Mouse (Mus musculus) stomach, embryonic 15.5 days (tissue): ENCODE measurements around the gene Tbkbp1. TPM values are rescaled to one million over a fixed set of nuclear protein-coding genes. Genes with fewer than 3 reads are reported as not detected.
"Not testable (repeated sequence)": the region's sequence is repeated elsewhere in the genome, so short reads cannot be mapped to it uniquely, and the experiment has no call there.

Experiments
- ATAC-seq: fragments of 200-750 bp; cut with Nextera tagmentation; 2 replicates; pipeline ENCODE4 v1.8.0; 2017; ENCODE audit warnings: low read depth, moderate number of reproducible peaks, moderate TSS enrichment; ENCODE audit not compliant: insufficient read depth, low FRiP score
- H3K27ac ChIP-seq: fragments of 300-500 bp; sonication (generic); 2 replicates; pipeline ENCODE4 v1.5.1; 2015; ENCODE audit warnings: mild to moderate bottlenecking, inconsistent platforms
- H3K27me3 ChIP-seq: fragments of 300-500 bp; sonication (generic); replicated peaks from 2 replicates; pipeline ENCODE4 v1.6.1; 2015; ENCODE audit warnings: inconsistent platforms
- H3K36me3 ChIP-seq: fragments of 300-500 bp; sonication (generic); 2 replicates; pipeline ENCODE4 v1.6.1; 2015; ENCODE audit warnings: inconsistent platforms
- H3K4me1 ChIP-seq: fragments of 300-500 bp; sonication (generic); 2 replicates; pipeline ENCODE4 v1.6.1; 2015; ENCODE audit warnings: inconsistent platforms
- H3K4me2 ChIP-seq: fragments of 300-500 bp; sonication (generic); 2 replicates; pipeline ENCODE4 v1.6.1; 2015; ENCODE audit warnings: mild to moderate bottlenecking, inconsistent platforms
- H3K4me3 ChIP-seq: fragments of 300-500 bp; sonication (generic); replicated peaks from 2 replicates; pipeline ENCODE4 v1.5.1; 2015; ENCODE audit warnings: inconsistent platforms
- H3K9ac ChIP-seq: fragments of 300-500 bp; sonication (generic); 2 replicates; pipeline ENCODE4 v1.6.1; 2015; ENCODE audit warnings: inconsistent platforms
- H3K9me3 ChIP-seq: fragments of 300-500 bp; sonication (generic); 2 replicates; pipeline ENCODE4 v1.6.1; 2016; ENCODE audit warnings: inconsistent platforms
- WGBS: fragments of 180-500 bp; shearing (Covaris S2); methylation state at CpG from one replicate; pipeline ENCODE4 v1.1.7; 2015; 5-methylcytosine and 5-hydroxymethylcytosine counted together
- polyA plus RNA-seq: library from polyadenylated mRNA; unstranded; fragments of >200 nt; fragmentation: Nextera tagmentation; extraction: Ambion mirVana; gene quantifications from 2 replicates; pipeline ENCODE4 v1.2.1, GENCODE M21; 2015

The Tbkbp1 gene
- 4.1 and 5.3 TPM in 2 replicates for polyA plus RNA-seq

GRCm38 (mm10) chr11:97151343-97151801, at the start of gene Tbkbp1:
Gene Tbkbp1 (minus strand): TSS chr11:97151495.
- H3K27me3 ChIP-seq, result no peaks in the 10 kb centered on the region
- H3K27ac ChIP-seq, result peak within 1 kb of the TSS; percentile 78
- no peaks in the 10 kb centered on the region for H3K9me3 ChIP-seq
- WGBS, result under 1% methylated on average over 36 of the region's 64 CpGs
- H3K4me2 ChIP-seq, result peak within 1 kb of the TSS; percentile 93
- no peak for ATAC-seq
- H3K9ac ChIP-seq, result peak within 1 kb of the TSS; percentile 51
- H3K4me1 ChIP-seq, result peaks cover 32% of the 10 kb centered on the region
- H3K36me3 ChIP-seq, result no peaks in the 10 kb centered on the region
- peak within 1 kb of the TSS; percentile 75 for H3K4me3 ChIP-seq

GRCm38 (mm10) chr11:97199519-97199918, 48.2 kb upstream of the Tbkbp1 start:
- H3K4me1 ChIP-seq, result no peaks in the 10 kb centered on the region
- H3K9ac ChIP-seq, result no peak overlapping the region
- no peak overlapping the region for H3K4me2 ChIP-seq
- no peaks in the 10 kb centered on the region for H3K9me3 ChIP-seq
- H3K27ac ChIP-seq, result no peak overlapping the region
- no peak for ATAC-seq
- H3K4me3 ChIP-seq, result no peak overlapping the region
- 78% methylated on average over 6 of the region's 6 CpGs for WGBS
- H3K27me3 ChIP-seq, result no peaks in the 10 kb centered on the region
- H3K36me3 ChIP-seq, result no peaks in the 10 kb centered on the region

- H3K4me1 ChIP-seq, result no peaks in the 10 kb centered on the region
- no peak for ATAC-seq
- WGBS, result 19% methylated on average over 5 of the region's 5 CpGs
- no peaks in the 10 kb centered on the region for H3K27me3 ChIP-seq
- H3K4me2 ChIP-seq, result no peak overlapping the region
- no peaks in the 10 kb centered on the region for H3K36me3 ChIP-seq
- H3K9me3 ChIP-seq, result no peaks in the 10 kb centered on the region
- no peak overlapping the region for H3K9ac ChIP-seq
- no peak overlapping the region for H3K4me3 ChIP-seq
- no peak overlapping the region for H3K27ac ChIP-seq
Observed at GRCm38 (mm10) chr11:97198601-97199000, 47.3 kb upstream of the Tbkbp1 start.

DNA sequence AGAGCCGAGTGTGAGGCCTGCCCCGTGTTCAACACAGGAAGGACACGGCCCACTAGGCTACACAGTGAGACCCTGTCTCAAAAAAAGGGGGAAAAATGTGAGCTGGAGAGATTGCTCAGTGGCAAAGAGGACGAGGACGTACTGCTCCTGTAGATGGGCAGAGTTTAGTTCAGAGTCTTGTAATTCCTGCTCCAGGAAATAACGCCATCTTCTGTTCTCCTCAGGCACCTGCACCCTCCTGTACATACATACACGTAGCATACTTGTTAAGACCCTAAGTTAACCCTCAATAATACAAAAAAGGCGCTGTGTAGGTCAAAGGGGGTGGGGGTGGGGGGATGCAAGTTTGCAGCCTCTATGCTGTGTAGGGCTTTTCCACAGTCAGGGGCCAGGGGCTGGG, 45.7 kb upstream of the Tbkbp1 start:
- Histone ChIP-seq H3K4me2 (no peak overlapping the region), H3K27me3 (no peaks in the 10 kb centered on the region), H3K4me1 (no peaks in the 10 kb centered on the region), H3K9me3 (no peaks in the 10 kb centered on the region), H3K36me3 (no peaks in the 10 kb centered on the region), H3K27ac (no peak overlapping the region), H3K9ac (no peak overlapping the region), H3K4me3 (no peak overlapping the region)
- ATAC-seq, result no peak
- 71% methylated on average over 8 of the region's 8 CpGs for WGBS

- H3K4me1 ChIP-seq, result no peaks in the 10 kb centered on the region
- no peaks in the 10 kb centered on the region for H3K36me3 ChIP-seq
- no peaks in the 10 kb centered on the region for H3K9me3 ChIP-seq
- H3K27ac ChIP-seq, result no peak overlapping the region
- 74% methylated on average over 12 of the region's 12 CpGs for WGBS
- H3K4me2 ChIP-seq, result no peak overlapping the region
- no peak overlapping the region for H3K9ac ChIP-seq
- no peak overlapping the region for H3K4me3 ChIP-seq
- no peaks in the 10 kb centered on the region for H3K27me3 ChIP-seq
- no peak for ATAC-seq
Observed at GRCm38 (mm10) chr11:97196541-97196940, 45.2 kb upstream of the Tbkbp1 start.

DNA sequence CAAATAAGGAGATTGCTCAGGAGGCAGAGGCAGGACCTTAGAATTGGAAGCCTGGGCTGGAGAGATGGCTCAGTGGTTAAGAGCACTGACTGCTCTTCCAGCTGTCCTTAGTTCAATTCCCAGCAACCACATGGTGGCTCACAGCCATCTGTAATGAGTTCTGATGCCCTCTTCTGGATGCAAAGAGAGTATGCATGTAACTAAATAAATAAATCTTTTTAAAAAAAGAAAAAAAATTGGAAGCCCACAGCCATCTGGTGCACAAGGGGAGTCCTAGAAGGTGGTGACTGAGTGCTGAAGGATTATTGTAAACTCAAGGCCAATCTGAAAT, 41.3 kb upstream of the Tbkbp1 start:
- no peaks in the 10 kb centered on the region for H3K36me3 ChIP-seq

DNA sequence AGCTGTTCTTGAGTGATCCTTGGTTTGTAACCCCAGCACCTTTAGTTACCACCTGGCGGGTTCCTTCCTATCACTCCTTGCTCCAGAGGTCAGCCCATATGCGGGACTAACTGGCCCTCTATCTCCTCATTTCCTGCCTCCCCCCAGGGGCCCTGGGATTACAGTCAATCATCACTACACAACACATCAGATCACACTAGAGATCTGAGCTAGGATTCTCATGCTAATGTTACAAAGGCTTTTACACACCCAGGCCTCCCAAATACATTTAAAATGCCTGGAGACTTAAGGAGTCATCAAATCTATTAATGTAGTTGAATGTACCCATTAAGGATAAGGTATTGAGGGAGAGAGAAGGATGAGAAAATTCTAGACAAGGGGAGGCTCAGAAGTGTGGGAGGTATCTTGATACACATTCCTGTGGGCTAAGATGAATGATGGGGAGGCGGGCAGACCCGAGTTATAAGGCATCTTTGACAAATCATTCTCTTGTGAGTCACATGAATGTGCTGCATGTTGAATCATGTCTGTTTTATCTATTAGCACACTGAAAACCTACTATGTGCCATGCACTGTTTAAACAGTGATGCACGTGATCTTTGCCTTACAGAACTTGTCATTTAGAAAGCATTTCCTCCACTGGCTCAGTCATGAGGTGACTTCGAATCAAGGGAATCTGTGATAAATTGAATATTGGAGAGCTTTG, 40.8 kb upstream of the Tbkbp1 start:
- ATAC-seq, result no peak
- no peak overlapping the region for H3K27ac ChIP-seq

More for the DNA sequence above, 41.3 kb upstream of the Tbkbp1 start:
- H3K9ac ChIP-seq, result no peak overlapping the region
- peaks cover 3% of the 10 kb centered on the region; the same call in 1 of the 2 replicates for H3K4me1 ChIP-seq
- H3K4me3 ChIP-seq, result no peak overlapping the region
- H3K27me3 ChIP-seq, result no peaks in the 10 kb centered on the region
- no peaks in the 10 kb centered on the region for H3K9me3 ChIP-seq
- H3K27ac ChIP-seq, result no peak overlapping the region
- no peak for ATAC-seq
- no peak overlapping the region for H3K4me2 ChIP-seq

GRCm38 (mm10) chr11:97190992-97191391, 39.7 kb upstream of the Tbkbp1 start:
- Histone ChIP-seq H3K36me3 (no peaks in the 10 kb centered on the region), H3K27ac (no peak overlapping the region), H3K9me3 (no peaks in the 10 kb centered on the region), H3K27me3 (no peaks in the 10 kb centered on the region), H3K9ac (no peak overlapping the region), H3K4me3 (no peak overlapping the region), H3K4me1 (peaks cover 5% of the 10 kb centered on the region), H3K4me2 (no peak overlapping the region)
- WGBS, result 82% methylated on average over 6 of the region's 6 CpGs
- ATAC-seq, result no peak

More for the DNA sequence above, 40.8 kb upstream of the Tbkbp1 start:
- WGBS, result 63% methylated on average over 6 of the region's 6 CpGs
- Histone ChIP-seq H3K4me3 (no peak overlapping the region), H3K36me3 (no peaks in the 10 kb centered on the region), H3K9ac (no peak overlapping the region), H3K4me2 (no peak overlapping the region), H3K9me3 (no peaks in the 10 kb centered on the region), H3K27me3 (no peaks in the 10 kb centered on the region), H3K4me1 (peaks cover 3% of the 10 kb centered on the region; the same call in 1 of the 2 replicates)

- Histone ChIP-seq H3K4me1 (peaks cover 13% of the 10 kb centered on the region), H3K27ac (peak overlapping the region; percentile 97; the same call in 1 of the 2 replicates)
- H3K36me3 ChIP-seq, ATAC-seq, H3K9ac ChIP-seq, H3K27me3 ChIP-seq, H3K9me3 ChIP-seq, H3K4me2 ChIP-seq, H3K4me3 ChIP-seq: not testable (repeated sequence)
- 84% methylated on average over 6 of the region's 6 CpGs for WGBS
Observed at GRCm38 (mm10) chr11:97189645-97190044, 38.4 kb upstream of the Tbkbp1 start.

GRCm38 (mm10) chr11:97189231-97189630, 37.9 kb upstream of the Tbkbp1 start:
- Histone ChIP-seq H3K36me3 (peaks cover 11% of the 10 kb centered on the region), H3K4me3 (no peak overlapping the region), H3K27me3 (no peaks in the 10 kb centered on the region), H3K9ac (no peak overlapping the region), H3K4me1 (peaks cover 13% of the 10 kb centered on the region), H3K4me2 (peak overlapping the region; percentile 85), H3K9me3 (no peaks in the 10 kb centered on the region), H3K27ac (peak overlapping the region; percentile 97; the same call in 1 of the 2 replicates)
- WGBS, result 35% methylated on average over 3 of the region's 3 CpGs
- no peak for ATAC-seq

- Histone ChIP-seq H3K4me3 (peak overlapping the region; percentile 65), H3K27ac (peak overlapping the region; percentile 97), H3K4me2 (peak overlapping the region; percentile 85), H3K27me3 (no peaks in the 10 kb centered on the region), H3K9ac (peak overlapping the region; percentile 73), H3K4me1 (peaks cover 14% of the 10 kb centered on the region), H3K9me3 (no peaks in the 10 kb centered on the region), H3K36me3 (peaks cover 16% of the 10 kb centered on the region)
- no peak for ATAC-seq
- 0% methylated on average over 15 of the region's 15 CpGs for WGBS
Observed at GRCm38 (mm10) chr11:97188643-97188955, 37.3 kb upstream of the Tbkbp1 start.

GRCm38 (mm10) chr11:97187764-97188642, 36.7 kb upstream of the Tbkbp1 start, which contains the start of gene Kpnb1:
Gene Kpnb1 (minus strand): TSS chr11:97187881.
- Histone ChIP-seq H3K9me3 (no peaks in the 10 kb centered on the region), H3K9ac (peak within 1 kb of the TSS; percentile 92), H3K36me3 (peaks cover 22% of the 10 kb centered on the region), H3K4me1 (peaks cover 19% of the 10 kb centered on the region), H3K4me2 (peak within 1 kb of the TSS; percentile 85), H3K4me3 (peak within 1 kb of the TSS; percentile 74), H3K27me3 (no peaks in the 10 kb centered on the region), H3K27ac (peak within 1 kb of the TSS; percentile 98)
- peak; percentile 94 for ATAC-seq
- WGBS, result under 1% methylated on average over 94 of the region's 101 CpGs
